Mouse (Mus musculus): ENCODE measurements around the gene Sbno2. TPM values are rescaled to one million over a fixed set of nuclear protein-coding genes. Genes with fewer than 3 reads are reported as not detected.

The Sbno2 gene
- polyA plus RNA-seq, 1 experiment from 2014 or later: 10.7 TPM

DNA sequence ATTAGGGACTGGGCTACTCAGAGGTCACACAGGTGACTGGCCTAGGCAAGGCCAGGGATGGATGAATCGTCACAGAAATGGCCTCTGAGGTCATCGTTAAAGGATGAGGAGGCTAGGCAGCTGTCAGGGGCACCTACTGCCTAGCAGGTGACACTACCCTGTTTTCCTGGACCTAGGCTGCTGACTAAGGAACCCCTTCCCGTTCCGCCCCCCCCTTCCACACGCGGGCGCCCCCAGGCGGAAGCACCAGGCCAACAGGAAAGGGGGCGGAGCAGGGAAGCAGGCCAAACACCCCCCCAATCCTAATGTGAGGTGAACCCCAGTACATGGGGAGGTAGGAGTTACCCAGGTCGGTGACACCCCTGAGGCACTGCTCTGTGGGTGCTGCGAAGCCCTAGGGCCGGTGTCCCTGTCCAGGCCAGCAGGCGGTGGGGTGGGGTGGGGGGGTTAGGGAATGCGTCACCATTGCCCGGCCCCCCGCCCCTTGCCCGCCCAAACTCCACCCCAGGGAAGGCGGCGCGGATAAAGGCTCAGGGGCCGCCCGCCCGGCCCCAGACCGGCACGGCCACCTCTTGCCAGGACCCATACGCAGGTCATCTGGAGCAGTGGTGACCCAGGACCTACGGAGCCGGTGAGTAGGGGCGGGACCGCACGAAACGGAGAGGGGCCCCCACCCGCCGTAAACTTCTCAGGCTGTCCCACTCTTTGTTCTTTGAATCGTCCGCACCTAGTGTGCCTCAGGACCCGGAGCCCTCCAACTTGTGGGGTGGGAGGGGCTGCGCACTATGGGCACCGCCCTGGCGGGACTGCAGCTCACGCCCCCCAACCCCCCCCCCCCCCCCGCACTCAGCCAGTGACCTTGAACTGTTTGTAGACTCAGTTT is 42.6 kb upstream of the Sbno2 start, which contains the start of gene Midn:
Midn (plus strand) TSS at position 554 of the 883 bp plus-strand sequence.
- DNase-seq (ENCODE audit: low spot score): peak; percentile 91
- Histone ChIP-seq H3K9me3 (ENCODE audit: control insufficient read depth, low read length) (no peaks in the 10 kb centered on the region), H3K27me3 (ENCODE audit: control insufficient read depth, insufficient read depth, low read length) (no peaks in the 10 kb centered on the region), H3K9ac (ENCODE audit: low read length) (peak within 1 kb of the TSS; percentile 83), H3K27ac (replicated peaks) (peak within 1 kb of the TSS; percentile 99), H3K4me1 (replicated peaks; ENCODE audit: control insufficient read depth, insufficient read depth) (peaks cover 16% of the 10 kb centered on the region), H3K4me3 (ENCODE audit: low read depth, low read length) (peak within 1 kb of the TSS; percentile 93), H3K4me2 (replicated peaks; ENCODE audit: low read depth) (peak within 1 kb of the TSS; percentile 64), H3K36me3 (ENCODE audit: control insufficient read depth, insufficient read depth, low read length) (peaks cover 10% of the 10 kb centered on the region)
- peak; percentile 38 for ATAC-seq (ENCODE audit: low FRiP score, low TSS enrichment)
- under 1% methylated on average over 33 of the region's 42 CpGs for WGBS
- TF ChIP-seq CTCF (IDR thresholded peaks at IDR 0.05; ENCODE audit: low read depth): peak; percentile 75
- TF ChIP-seq EP300 (optimal IDR thresholded peaks at IDR 0.05): peak; percentile 53

DNA sequence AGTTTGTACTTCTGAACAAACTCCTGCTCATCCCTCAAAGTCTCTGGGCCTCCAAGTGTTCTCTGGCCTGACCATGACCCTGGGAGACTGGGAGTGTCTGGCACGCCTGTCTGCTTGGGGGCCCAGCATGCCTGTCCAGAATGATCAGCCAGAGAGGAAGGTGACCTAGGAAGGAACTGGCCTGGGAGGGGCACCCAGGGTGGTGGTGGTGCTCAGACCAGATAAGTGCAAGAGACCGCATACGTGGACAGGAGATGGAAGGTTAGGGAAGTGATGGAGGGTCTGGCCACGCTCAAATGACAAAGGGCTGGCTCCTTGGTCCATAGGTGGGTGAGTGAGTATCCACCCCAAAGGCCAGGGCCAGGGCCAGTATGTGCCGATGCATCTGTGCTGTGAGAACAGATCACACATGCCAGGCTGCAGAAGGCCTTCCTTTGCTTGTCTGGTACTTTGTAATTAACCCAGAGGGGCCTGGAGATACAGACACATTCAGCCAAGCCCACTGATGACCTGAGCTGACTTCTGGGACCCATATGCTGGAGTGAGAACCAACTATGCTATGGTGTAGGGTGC is 41.9 kb upstream of the Sbno2 start:
- Histone ChIP-seq H3K4me1 (replicated peaks; ENCODE audit: control insufficient read depth, insufficient read depth) (peaks cover 12% of the 10 kb centered on the region; the same call in 1 of the 2 replicates), H3K27me3 (ENCODE audit: control insufficient read depth, insufficient read depth, low read length) (no peaks in the 10 kb centered on the region), H3K27ac (replicated peaks) (peak overlapping the region; percentile 99), H3K36me3 (ENCODE audit: control insufficient read depth, insufficient read depth, low read length) (peaks cover 10% of the 10 kb centered on the region; the same call in 1 of the 2 replicates), H3K4me3 (ENCODE audit: low read depth, low read length) (peak overlapping the region; percentile 93; the same call in 1 of the 2 replicates), H3K4me2 (replicated peaks; ENCODE audit: low read depth) (peak overlapping the region; percentile 64), H3K9me3 (ENCODE audit: control insufficient read depth, low read length) (no peaks in the 10 kb centered on the region), H3K9ac (ENCODE audit: low read length) (peak overlapping the region; percentile 41; the same call in 1 of the 2 replicates)
- 51% methylated on average over 5 of the region's 5 CpGs for WGBS
- no peak for ATAC-seq (ENCODE audit: low FRiP score, low TSS enrichment)
- TF ChIP-seq EP300 (optimal IDR thresholded peaks at IDR 0.05) (no peak), CTCF (IDR thresholded peaks at IDR 0.05; ENCODE audit: low read depth) (no peak)
- DNase-seq (ENCODE audit: low spot score): no peak

DNA sequence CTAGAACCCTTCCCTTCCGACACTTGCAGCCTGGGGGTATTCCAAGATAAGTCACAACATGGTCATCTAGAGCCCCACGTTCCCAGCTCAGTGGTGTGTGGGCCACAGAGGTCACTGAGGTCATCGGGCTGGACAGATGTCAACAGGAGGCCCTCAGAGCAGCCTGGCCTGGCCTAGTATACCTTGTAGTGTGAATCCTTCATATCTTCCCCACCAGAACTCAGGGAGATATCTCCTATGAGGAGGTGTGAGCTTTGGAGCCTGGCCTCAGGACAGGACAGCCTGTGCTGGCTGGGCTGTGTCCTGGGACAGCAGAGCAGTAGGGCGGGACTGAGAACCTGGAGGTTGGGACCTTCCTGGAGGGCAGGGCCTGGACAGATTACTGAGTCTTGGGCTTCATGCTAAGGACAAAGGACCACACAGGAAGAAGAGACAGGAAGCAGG is 41.2 kb upstream of the Sbno2 start:
- H3K4me3 ChIP-seq (ENCODE audit: low read depth, low read length): no peak overlapping the region
- peak overlapping the region; percentile 99 for H3K27ac ChIP-seq (replicated peaks)
- H3K4me1 ChIP-seq (replicated peaks; ENCODE audit: control insufficient read depth, insufficient read depth): peaks cover 9% of the 10 kb centered on the region; the same call in 1 of the 2 replicates
- WGBS: 63% methylated on average over 4 of the region's 4 CpGs
- peak; percentile 46 for DNase-seq (ENCODE audit: low spot score)
- no peak overlapping the region for H3K4me2 ChIP-seq (replicated peaks; ENCODE audit: low read depth)
- no peaks in the 10 kb centered on the region for H3K9me3 ChIP-seq (ENCODE audit: control insufficient read depth, low read length)
- ATAC-seq (ENCODE audit: low FRiP score, low TSS enrichment): no peak
- TF ChIP-seq CTCF (IDR thresholded peaks at IDR 0.05; ENCODE audit: low read depth) (no peak), EP300 (optimal IDR thresholded peaks at IDR 0.05) (no peak)
- peak overlapping the region; percentile 41 for H3K9ac ChIP-seq (ENCODE audit: low read length)
- no peaks in the 10 kb centered on the region for H3K27me3 ChIP-seq (ENCODE audit: control insufficient read depth, insufficient read depth, low read length)
- peaks cover 10% of the 10 kb centered on the region; the same call in 1 of the 2 replicates for H3K36me3 ChIP-seq (ENCODE audit: control insufficient read depth, insufficient read depth, low read length)

DNA sequence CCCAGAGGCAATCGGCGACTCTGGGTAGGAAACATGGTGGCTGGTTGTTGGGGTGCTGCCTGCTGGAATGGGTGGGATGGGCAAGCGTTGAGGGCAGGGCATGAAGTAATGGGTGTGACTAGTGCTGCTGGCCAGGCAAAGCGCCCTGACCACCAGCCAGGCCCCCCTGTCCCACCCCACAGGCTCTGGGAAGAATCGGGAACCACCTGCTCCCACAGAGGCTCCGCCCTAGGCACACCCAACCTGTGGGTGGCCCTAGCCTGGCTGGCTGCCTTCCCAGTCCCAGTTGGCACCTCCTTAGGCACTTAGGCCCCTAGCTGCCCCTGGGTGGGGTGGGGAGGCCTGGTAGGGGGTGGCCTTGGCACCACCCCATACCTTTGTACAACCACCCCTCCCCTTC is 40.5 kb upstream of the Sbno2 start:
- no peak for ATAC-seq (ENCODE audit: low FRiP score, low TSS enrichment)
- no peaks in the 10 kb centered on the region for H3K9me3 ChIP-seq (ENCODE audit: control insufficient read depth, low read length)
- peaks cover 9% of the 10 kb centered on the region; the same call in 1 of the 2 replicates for H3K4me1 ChIP-seq (replicated peaks; ENCODE audit: control insufficient read depth, insufficient read depth)
- TF ChIP-seq CTCF (IDR thresholded peaks at IDR 0.05; ENCODE audit: low read depth) (no peak), EP300 (optimal IDR thresholded peaks at IDR 0.05) (no peak)
- peak overlapping the region; percentile 99 for H3K27ac ChIP-seq (replicated peaks)
- H3K4me2 ChIP-seq (replicated peaks; ENCODE audit: low read depth): peak overlapping the region; percentile 34
- WGBS: 53% methylated on average over 6 of the region's 6 CpGs
- peaks cover 10% of the 10 kb centered on the region; the same call in 1 of the 2 replicates for H3K36me3 ChIP-seq (ENCODE audit: control insufficient read depth, insufficient read depth, low read length)
- no peak overlapping the region for H3K9ac ChIP-seq (ENCODE audit: low read length)
- peak; percentile 92 for DNase-seq (ENCODE audit: low spot score)
- no peak overlapping the region for H3K4me3 ChIP-seq (ENCODE audit: low read depth, low read length)
- H3K27me3 ChIP-seq (ENCODE audit: control insufficient read depth, insufficient read depth, low read length): no peaks in the 10 kb centered on the region

DNA sequence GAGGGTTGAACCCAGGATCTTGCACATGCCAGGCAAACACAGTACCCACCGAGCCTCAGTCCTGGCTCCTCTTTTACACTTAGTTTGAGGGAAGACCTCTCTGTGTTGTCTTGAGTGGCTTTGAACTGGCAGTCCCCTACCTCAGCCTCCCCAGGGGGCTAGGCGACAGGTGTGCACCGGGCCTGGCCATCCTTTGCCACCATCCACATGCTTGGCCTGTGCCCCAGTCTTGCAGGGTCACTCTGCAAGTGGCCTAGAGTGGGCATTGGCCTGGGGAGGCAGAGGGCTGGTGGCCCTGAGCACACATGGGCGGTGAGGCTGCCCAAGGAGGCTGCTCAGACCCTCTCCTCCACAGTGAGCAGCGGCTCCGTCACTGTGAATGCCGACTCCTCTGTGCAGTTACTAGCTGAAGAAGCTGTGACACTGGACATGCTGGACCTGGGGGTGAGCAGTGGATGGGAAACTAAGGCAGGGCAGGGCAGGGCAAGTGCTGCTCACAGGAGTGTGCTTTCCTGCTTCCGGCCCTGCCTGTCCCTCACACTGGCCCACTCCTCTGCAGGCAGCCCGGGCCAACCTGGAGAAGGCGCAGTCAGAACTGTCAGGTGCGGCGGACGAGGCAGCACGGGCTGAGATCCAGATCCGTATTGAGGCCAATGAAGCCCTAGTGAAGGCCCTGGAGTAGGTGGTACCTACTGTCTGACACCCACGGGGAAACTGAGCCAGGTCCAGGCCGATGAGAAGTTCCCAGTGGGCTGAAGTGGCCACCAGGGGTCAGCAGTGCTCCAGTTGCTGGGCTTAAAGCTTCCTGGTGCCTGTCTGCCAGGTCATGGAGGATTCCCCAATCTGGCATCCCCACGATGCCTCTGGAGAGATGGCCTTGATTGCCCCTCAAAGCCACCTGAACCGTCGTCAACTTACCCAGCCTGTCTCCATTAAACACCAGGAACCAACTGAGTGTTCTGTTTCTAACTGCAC is 39.8 kb upstream of the Sbno2 start:
- Histone ChIP-seq H3K27me3 (ENCODE audit: control insufficient read depth, insufficient read depth, low read length) (no peaks in the 10 kb centered on the region), H3K27ac (replicated peaks) (peak overlapping the region; percentile 99), H3K4me1 (replicated peaks; ENCODE audit: control insufficient read depth, insufficient read depth) (peaks cover 8% of the 10 kb centered on the region; the same call in 1 of the 2 replicates), H3K4me3 (ENCODE audit: low read depth, low read length) (no peak overlapping the region), H3K4me2 (replicated peaks; ENCODE audit: low read depth) (no peak overlapping the region), H3K36me3 (ENCODE audit: control insufficient read depth, insufficient read depth, low read length) (peaks cover 10% of the 10 kb centered on the region; the same call in 1 of the 2 replicates), H3K9me3 (ENCODE audit: control insufficient read depth, low read length) (no peaks in the 10 kb centered on the region), H3K9ac (ENCODE audit: low read length) (0 out of 2 replicates have a peak overlapping the region, but pooled peaks have one; percentile 31)
- WGBS: 75% methylated on average over 20 of the region's 20 CpGs
- DNase-seq (ENCODE audit: low spot score) (peak; percentile 78), ATAC-seq (ENCODE audit: low FRiP score, low TSS enrichment) (no peak)
- TF ChIP-seq CTCF (IDR thresholded peaks at IDR 0.05; ENCODE audit: low read depth): peak; percentile 89
- no peak for TF ChIP-seq EP300 (optimal IDR thresholded peaks at IDR 0.05)

Measured in stomach, postnatal 0 days (tissue).